ENCODE assay signal across 17 mouse cellular contexts in the genomic region with DNA sequence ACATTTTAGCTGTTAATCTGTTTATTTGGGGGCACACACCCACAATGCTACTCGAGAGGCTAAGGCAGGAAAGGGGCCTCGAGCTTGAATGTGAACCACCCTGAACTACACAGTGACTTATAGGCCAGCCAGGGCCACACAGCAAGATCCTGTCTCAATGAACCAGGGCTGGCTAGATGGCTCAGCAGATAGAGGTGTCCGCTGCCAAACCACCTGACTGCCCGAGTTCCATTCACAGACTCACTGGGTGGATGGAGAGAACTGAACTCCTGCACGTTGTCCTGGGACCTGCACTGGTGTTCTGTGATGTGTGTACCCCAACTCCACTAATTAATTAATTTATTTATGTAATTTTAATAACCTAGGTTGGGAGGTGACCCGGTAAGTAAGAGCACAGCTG.
"Had no signal": no experiment of that assay in that cellular context is flagged by ENCODE, and none has a peak within 500 bp of the region (broad histone marks: within the 10 kb centered on the region; RNA-seq: fewer than 3 reads in every experiment).

No protein-coding gene starts in this region.

- DNase-seq: lung, adult 18-20 months; lung, embryonic 14.5 days; lung, postnatal 10 days; lung, postnatal 4 days; retina, postnatal 1 day; right cerebral cortex, adult 18-20 months; right cerebral cortex, postnatal 25 days; right cerebral cortex, postnatal 4 days; spleen, adult 18-20 months; thymus, adult 18-20 months; thymus, postnatal 14 days; thymus, postnatal 36 days had no signal

- H3K4me3 ChIP-seq: myocyte; neural tube, embryonic 13.5 days had no signal

- H3K4me2 ChIP-seq: lung, embryonic 14.5 days; midbrain, embryonic 11.5 days had no signal

- H3K9me3 ChIP-seq: neural tube, embryonic 13.5 days; neural tube, embryonic 15.5 days had no signal

- H3K9ac ChIP-seq: lung, embryonic 14.5 days; neural tube, embryonic 15.5 days had no signal

- ATAC-seq: midbrain, embryonic 16.5 days had no signal

- H3K27ac ChIP-seq: neural tube, embryonic 13.5 days; neural tube, embryonic 15.5 days had no signal

- H3K27me3 ChIP-seq: neural tube, embryonic 13.5 days; neural tube, embryonic 15.5 days had no signal
